Comparison of ENCODE assay signal across 28 mouse cellular contexts in the genomic region with DNA sequence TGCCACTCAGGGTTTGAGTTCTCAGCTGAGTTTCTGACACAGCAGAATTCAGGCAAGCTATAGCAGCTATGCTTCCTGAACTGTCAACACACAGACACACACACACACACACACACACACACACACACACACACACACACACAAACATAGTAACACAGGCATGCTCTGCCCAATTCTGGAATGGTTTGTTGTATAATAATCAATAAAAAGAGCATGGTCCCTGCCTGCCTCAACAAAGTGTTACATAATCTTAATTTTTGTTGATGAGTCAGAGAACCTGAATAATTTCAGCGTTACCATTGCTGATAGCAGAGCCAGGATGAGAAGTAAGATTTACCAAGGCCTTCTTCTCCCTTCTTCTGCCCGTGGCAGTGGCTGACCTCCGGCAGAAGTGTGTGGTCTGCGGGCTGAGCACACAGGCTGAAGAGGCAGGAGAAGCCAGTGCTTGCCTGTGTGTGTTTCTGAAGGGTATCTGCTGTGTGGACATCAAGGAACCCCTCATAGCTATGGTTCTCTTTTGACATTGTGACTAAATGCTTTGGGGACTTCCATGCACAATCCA. TPM values are rescaled to one million over a fixed set of nuclear protein-coding genes. Genes with fewer than 3 reads are reported as not detected.
DNase-seq lines count a peak whose midpoint lies in the region; ATAC-seq lines count a peak whose summit lies in the region.
"Had no signal": no experiment of that assay in that cellular context is flagged by ENCODE, and none has a peak within 500 bp of the region (broad histone marks: within the 10 kb centered on the region; RNA-seq: fewer than 3 reads in every experiment).

No protein-coding gene starts in this region.

- WGBS in lung, embryonic 15.5 days: 36% methylated on average over 4 of the region's 4 CpGs

- no peaks in the 10 kb centered on the region for H3K36me3 ChIP-seq in lung, embryonic 15.5 days
- H3K36me3 ChIP-seq: embryonic facial prominence, embryonic 10.5 days; embryonic facial prominence, embryonic 15.5 days; heart, embryonic 12.5 days; midbrain, embryonic 12.5 days; neural tube, embryonic 12.5 days had no signal

- no peaks in the 10 kb centered on the region for H3K9me3 ChIP-seq in lung, embryonic 15.5 days
- H3K9me3 ChIP-seq: embryonic facial prominence, embryonic 10.5 days; embryonic facial prominence, embryonic 15.5 days; forebrain, embryonic 13.5 days; heart, embryonic 12.5 days; midbrain, embryonic 12.5 days; neural tube, embryonic 12.5 days had no signal

- ATAC-seq in lung, embryonic 15.5 days (ENCODE audit: borderline replicate concordance, extremely low read depth, low FRiP score, low TSS enrichment): no peak
- peak; percentile 74 for ATAC-seq in common myeloid progenitor, adult 5-6 weeks (replicated peaks; ENCODE audit: low read depth, poor library complexity, severe bottlenecking)
- peak; percentile 54 for ATAC-seq in megakaryocyte, adult 5-6 weeks (ENCODE audit: poor library complexity, severe bottlenecking)
- ATAC-seq: forebrain, embryonic 13.5 days; hindbrain, embryonic 16.5 days had no signal

- peaks cover 30% of the 10 kb centered on the region for H3K4me1 ChIP-seq in lung, embryonic 15.5 days
- H3K4me1 ChIP-seq: embryonic facial prominence, embryonic 10.5 days; embryonic facial prominence, embryonic 15.5 days; heart, embryonic 12.5 days had no signal

- no peak overlapping the region for H3K4me3 ChIP-seq in lung, embryonic 15.5 days
- H3K4me3 ChIP-seq: embryonic facial prominence, embryonic 10.5 days; embryonic facial prominence, embryonic 15.5 days; forebrain, embryonic 13.5 days; heart, embryonic 12.5 days; midbrain, embryonic 12.5 days; myocyte; neural tube, embryonic 12.5 days had no signal

- peak; percentile 3 to 40 for DNase-seq in layer of hippocampus, adult 18-20 months (ENCODE audit: low spot score in 2 of 2)
- DNase-seq in layer of hippocampus, postnatal 36 days: no peak
- no peak for DNase-seq in lung, postnatal 4 days
- DNase-seq in embryo, embryonic 10 days (ENCODE audit: low spot score): no peak
- DNase-seq in heart, adult 8-10 months (ENCODE audit: low spot score): no peak
- DNase-seq: adrenal gland, postnatal 25 days; B cell, adult 2 months; cerebellum, adult 18-20 months; cerebellum, postnatal 10 days; gastrocnemius, postnatal 14 days; heart, adult 18-20 months; kidney, postnatal 14 days; liver; lung, adult 2 months; right cerebral cortex, adult 18-20 months; right cerebral cortex, postnatal 4 days had no signal

- no peaks in the 10 kb centered on the region for H3K27me3 ChIP-seq in lung, embryonic 15.5 days
- H3K27me3 ChIP-seq: embryonic facial prominence, embryonic 15.5 days; forebrain, embryonic 13.5 days; heart, embryonic 12.5 days; midbrain, embryonic 12.5 days; neural tube, embryonic 12.5 days had no signal

- no peak overlapping the region for H3K4me2 ChIP-seq in lung, embryonic 15.5 days
- H3K4me2 ChIP-seq: embryonic facial prominence, embryonic 15.5 days; forebrain, embryonic 13.5 days; heart, embryonic 12.5 days; midbrain, embryonic 12.5 days; neural tube, embryonic 12.5 days had no signal

- H3K9ac ChIP-seq in lung, embryonic 15.5 days: no peak overlapping the region
- H3K9ac ChIP-seq: embryonic facial prominence, embryonic 15.5 days; forebrain, embryonic 13.5 days; heart, embryonic 12.5 days; midbrain, embryonic 12.5 days; neural tube, embryonic 12.5 days had no signal

- H3K27ac ChIP-seq in lung, embryonic 15.5 days: 0 out of 2 replicates have a peak overlapping the region, but pooled peaks have one; percentile 27
- H3K27ac ChIP-seq: embryonic facial prominence, embryonic 10.5 days; embryonic facial prominence, embryonic 15.5 days; forebrain, embryonic 13.5 days; macrophage; midbrain, embryonic 12.5 days; neural tube, embryonic 12.5 days had no signal

RNA-seq across cellular contexts. Expression of a gene that starts 18.8 kb away (rescaled TPM):
- 10 to 100 TPM in 1 of 2 experiments, 1 to 10 TPM in 1; 9.6 to 11.2 TPM for total RNA-seq in layer of hippocampus, adult 18-20 months (2021)
- total RNA-seq in layer of hippocampus, postnatal 36 days (2021): 10 to 100 TPM; 10.6 to 12.6 TPM
- 51.4 and 53.1 TPM in 2 replicates for polyA plus RNA-seq in lung, embryonic 15.5 days (2015; fragmentation: Nextera tagmentation; extraction: Ambion mirVana)
- 15.4 and 19.1 TPM in 2 replicates for total RNA-seq in common myeloid progenitor, adult 5-6 weeks (2017)
- total RNA-seq in megakaryocyte, adult 5-6 weeks (2015): 16.9 and 18.4 TPM in 2 replicates
- 14.8 and 18.9 TPM in 2 replicates for total RNA-seq in megakaryocyte, adult 5-6 weeks (2017)
- total RNA-seq in heart, adult 8-10 months (2022): 10 to 100 TPM; 33.5 to 39.3 (median 35.0) TPM

Comparison
In these comparisons a context has a peak if more than half of its experiments do, and no peak if none do; other contexts are left out.
1. DNase-seq: peak in layer of hippocampus, adult 18-20 months (2 of 2); none in layer of hippocampus, postnatal 36 days (0 of 2), lung, postnatal 4 days (0 of 2), embryo, embryonic 10 days (single experiment) and heart, adult 8-10 months (single experiment).